Mouse (Mus musculus) left cerebral cortex, adult 2 months (tissue): ENCODE results near the gene Gm42688. TPM values are rescaled to one million over a fixed set of nuclear protein-coding genes. Genes with fewer than 3 reads are reported as not detected.
A peak's percentile ranks its signal among the peaks of the same experiment; 100 is the strongest.

Source experiments
- DNase-seq, 2 experiments: peaks; one replicate each; pipeline ENCODE4 v3.0.0; 2021 to 2022; ENCODE audit warnings: low spot score in 2 of 2, mixed read lengths in 1 of 2; ENCODE audit errors: extremely low spot score in 1 of 2
- H3K27ac ChIP-seq: fragments of 200-600 bp; 2 replicates; pipeline ENCODE4 v1.8.1; 2022
- H3K4me3 ChIP-seq: fragments of 200-600 bp; 2 replicates; pipeline ENCODE4 v1.8.1; 2022
- CTCF ChIP-seq: fragments of 200-600 bp; IDR thresholded peaks from 2 replicates; pipeline ENCODE4 v1.8.1; 2022; ENCODE audit warnings: antibody characterized with exemption, mild to moderate bottlenecking, moderate library complexity
- intact Hi-C: fragments of 180-260 bp; cut with DNase I; formaldehyde crosslinking; loops from one replicate; pipeline ENCODE4 v1.15.1; 2025
- total RNA-seq, 2 experiments: library from RNA; stranded (reverse); gene quantifications; 2 replicates each; pipeline ENCODE4 v1.2.3; 2021

The Gm42688 gene
- total RNA-seq, 2 experiments from 2014 or later: 4.6 to 6.9 TPM

DNA sequence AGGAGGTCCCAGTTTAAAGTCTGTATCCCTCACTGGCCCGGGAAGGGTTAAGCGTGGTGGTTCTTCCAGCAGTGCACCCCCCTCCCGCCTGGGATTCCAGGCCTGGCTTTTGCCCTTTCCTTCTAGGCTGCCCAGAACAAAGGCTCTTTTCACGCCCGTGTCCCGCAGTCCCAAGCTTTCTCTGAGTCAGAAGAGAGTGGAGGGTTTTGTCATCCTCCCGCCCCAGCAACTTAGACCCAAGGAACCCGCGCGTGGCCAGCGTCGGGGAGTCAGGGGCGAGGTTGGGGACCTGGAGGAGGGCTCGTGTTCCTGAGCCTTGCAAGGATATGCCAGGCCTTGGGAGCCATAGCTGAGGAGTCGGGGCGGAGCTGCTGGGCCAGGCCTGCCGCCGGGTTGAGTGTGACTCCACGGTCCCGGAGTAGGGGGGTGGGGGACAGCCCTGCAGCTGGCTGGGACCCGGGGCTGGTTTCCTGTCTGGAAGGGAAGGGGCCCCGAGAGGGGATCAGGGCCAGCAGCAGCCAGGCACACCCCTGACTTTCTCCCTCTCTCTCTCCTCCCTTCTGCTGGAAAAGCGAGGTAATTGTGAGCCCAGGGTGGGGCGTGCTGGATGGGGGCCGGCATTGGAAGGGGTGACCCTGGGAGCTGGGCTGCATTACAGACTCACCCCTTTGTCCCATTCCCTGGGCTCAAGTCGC is 35.6 kb downstream of the Gm42688 start:
- no peak for TF ChIP-seq CTCF
- peak overlapping the region; percentile 45 for H3K4me3 ChIP-seq
- DNase-seq: peak in 1 of 2 experiments; percentile 18
- peak overlapping the region; percentile 89 for H3K27ac ChIP-seq
- intact Hi-C loops: no loop called here

DNA sequence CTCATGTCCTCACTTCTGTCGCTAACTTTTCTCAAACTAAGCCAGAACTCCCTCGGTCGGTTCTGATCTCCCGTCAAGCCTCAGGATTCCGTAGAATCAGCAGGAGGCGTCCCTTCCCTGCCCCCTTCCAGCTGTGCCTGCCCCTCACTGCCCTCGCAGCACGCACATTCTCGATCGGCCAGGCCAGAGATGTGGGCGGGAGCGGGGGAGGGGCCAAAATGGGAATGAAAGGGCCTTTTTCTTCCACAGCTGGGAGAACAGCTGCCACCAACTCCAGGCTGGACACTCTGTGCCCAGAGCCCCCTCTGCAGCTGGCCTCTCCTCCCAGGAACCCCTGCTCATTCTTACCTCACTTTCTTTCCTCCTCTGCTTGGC is 36.1 kb downstream of the Gm42688 start:
- TF ChIP-seq CTCF: no peak
- intact Hi-C loops: no loop called here
- peak overlapping the region; percentile 45 for H3K4me3 ChIP-seq
- DNase-seq: peak; percentile 44 to 70
- peak overlapping the region; percentile 89 for H3K27ac ChIP-seq

DNA sequence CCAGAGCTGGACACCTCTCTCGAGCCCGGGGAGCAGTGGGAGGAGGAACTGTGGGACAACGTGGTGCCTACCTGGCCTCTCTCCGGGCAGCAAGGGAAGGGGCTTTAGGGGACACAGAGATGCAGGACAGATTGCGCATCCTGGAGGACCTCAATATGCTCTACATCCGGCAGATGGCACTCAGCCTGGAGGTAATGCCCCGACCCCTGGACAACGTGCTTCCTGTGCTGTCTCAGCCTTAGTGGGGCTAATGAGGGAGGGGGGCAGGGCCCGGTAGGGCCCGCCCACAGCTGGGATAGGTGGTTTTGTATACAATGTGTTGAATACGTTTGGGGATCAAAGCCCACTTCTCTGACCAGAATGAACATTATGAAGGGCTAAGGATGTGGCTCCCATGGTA is 36.6 kb downstream of the Gm42688 start:
- TF ChIP-seq CTCF: no peak
- peak in 1 of 2 experiments; percentile 10 for DNase-seq
- Histone ChIP-seq H3K27ac (peak overlapping the region; percentile 75), H3K4me3 (peak overlapping the region; percentile 45)
- intact Hi-C loops: no loop called here

DNA sequence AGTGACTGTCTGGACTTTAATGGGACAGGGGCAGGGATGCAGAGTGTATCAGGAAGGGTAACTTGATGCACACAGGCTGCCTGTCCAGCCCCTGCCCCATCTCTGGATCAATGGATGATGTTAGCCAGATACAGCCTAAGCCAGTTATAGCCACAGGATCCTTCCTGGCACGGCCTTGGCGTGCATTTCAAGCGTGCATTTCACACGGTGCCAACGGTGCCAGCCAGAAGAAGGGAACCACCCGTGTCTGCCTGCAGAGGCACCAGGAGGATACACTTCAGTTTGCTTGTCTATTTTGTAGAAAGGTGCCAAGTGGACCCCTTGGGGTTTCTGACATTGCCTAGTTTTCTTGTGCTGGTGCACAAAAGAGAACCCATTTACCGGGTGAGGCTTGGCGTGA is 38.6 kb downstream of the Gm42688 start:
- no peak for TF ChIP-seq CTCF
- DNase-seq: no peak
- intact Hi-C loops: no loop called here
- Histone ChIP-seq H3K27ac (no peak overlapping the region), H3K4me3 (no peak overlapping the region)

DNA sequence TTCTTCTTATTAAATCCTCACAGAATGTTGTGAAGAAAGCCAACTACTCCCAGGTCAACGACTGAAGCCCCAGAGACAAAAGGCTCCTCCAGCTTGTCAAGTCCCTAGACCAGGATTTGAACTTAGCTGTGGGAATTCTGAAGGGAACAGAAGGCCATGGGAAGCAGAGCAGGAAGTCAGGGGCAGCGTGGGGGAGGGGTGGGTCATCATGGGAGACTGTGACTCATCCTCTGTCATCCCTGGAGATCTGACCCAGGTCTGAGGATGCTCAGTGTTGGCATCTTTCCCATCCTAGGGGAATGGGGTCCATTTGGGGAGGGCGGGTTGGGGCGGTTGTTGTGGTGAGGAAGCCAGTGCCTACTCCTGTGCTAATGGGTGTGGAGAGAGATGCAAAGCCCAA is 40.2 kb downstream of the Gm42688 start:
- Histone ChIP-seq H3K27ac (peak overlapping the region; percentile 86), H3K4me3 (peak overlapping the region; percentile 58)
- DNase-seq: peak in 1 of 2 experiments; percentile 10
- TF ChIP-seq CTCF: no peak
- intact Hi-C loops: loop anchor here (2.0 kb wide), 2 partner anchors 17 to 33 kb away; partner anchors contain the start of genes Ino80b and Mrpl53

DNA sequence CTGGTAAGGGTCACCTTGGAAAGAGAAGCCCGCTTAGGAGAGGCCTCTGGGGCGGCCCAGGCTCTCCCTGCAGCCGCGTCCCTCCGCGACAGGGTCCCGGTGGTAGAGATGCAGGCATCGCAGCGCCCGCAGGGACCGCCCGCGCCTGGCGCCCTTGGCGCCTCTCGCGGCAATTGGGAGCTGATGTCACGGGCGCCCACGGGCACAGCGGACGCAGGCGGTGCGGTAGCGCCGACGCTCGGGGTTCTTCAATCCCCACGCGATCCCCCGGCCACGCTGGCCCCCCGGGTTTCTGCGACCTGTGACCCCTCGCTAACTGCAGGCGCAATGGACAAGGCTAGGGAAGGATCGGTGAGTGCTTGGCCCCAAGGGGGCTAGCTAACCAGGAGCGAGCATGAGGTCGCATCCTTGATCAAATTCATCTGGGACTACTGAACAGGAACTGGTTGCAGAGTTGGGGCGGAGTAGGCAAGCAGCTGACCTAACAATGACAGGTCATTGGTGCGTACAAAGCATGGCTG is 40.9 kb downstream of the Gm42688 start:
- DNase-seq: peak; percentile 69 to 77
- peak overlapping the region; percentile 86 for H3K27ac ChIP-seq
- TF ChIP-seq CTCF: no peak; the same call in 1 of the 2 replicates
- H3K4me3 ChIP-seq: peak overlapping the region; percentile 58
- intact Hi-C loops: loop anchor here (2.0 kb wide), 2 partner anchors 17 to 33 kb away; partner anchors contain the start of genes Ino80b and Mrpl53

DNA sequence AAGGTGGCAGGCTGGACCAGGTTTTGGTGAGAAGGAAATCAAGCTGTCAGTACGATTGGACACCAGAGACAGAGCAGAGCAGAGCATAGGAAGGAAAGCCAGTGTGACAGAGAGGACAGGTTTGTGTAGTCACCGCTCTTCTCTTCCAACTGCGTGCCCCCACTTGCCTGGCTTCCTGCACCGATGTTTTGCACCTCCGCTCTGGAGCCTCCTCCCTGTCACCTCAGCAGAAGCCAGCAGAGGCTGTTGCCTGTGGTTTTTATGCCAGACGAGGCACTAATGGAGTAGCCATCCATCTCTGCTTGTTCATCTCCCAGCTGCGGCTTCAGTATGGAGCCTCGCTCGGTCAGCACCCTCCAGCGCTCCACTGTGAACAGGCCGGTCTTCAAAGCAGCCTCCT is 41.5 kb downstream of the Gm42688 start:
- no peak for TF ChIP-seq CTCF
- peak overlapping the region; percentile 86 for H3K27ac ChIP-seq
- DNase-seq: peak in 1 of 2 experiments; percentile 41
- peak overlapping the region; percentile 58 for H3K4me3 ChIP-seq
- intact Hi-C loops: loop anchor here (2.0 kb wide), 2 partner anchors 18 to 34 kb away; partner anchors contain the start of genes Ino80b and Mrpl53

DNA sequence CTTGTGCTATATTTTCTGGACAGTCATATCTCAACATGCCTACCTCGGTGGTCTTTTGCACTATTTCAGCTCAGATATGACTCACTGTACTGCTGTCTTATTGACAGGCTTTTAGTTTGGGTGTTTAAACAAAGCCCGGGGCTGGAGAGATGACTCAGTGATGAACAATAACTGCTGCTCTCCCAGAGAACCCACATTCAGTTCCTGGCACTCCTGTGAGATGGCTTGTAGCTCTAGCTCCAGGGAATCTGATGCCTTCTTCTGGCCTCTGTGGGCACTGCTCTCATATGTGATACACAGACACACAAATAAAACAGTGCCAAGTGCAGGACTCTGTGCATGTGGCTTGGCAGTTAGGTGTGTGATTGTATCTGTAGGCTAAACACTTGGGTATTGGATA is 43.8 kb downstream of the Gm42688 start:
- no peak for DNase-seq
- TF ChIP-seq CTCF: no peak; the same call in 1 of the 2 replicates

DNA sequence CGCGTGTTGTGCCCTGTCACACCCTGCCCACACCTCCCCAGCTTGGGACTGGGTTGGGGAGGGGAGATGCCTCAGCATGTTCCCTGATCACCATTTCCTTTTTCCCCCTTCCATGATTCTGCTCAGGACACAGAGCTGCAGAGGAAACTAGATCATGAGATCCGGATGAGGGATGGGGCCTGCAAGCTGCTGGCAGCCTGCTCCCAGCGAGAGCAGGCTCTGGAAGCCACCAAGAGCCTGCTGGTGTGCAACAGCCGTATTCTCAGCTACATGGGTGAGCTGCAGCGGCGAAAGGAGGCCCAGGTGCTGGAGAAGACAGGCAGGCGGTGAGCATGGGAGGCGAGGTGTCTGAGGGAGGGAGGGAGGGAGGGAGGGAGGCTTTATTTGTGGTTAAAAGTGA is 44.4 kb downstream of the Gm42688 start:
- no peak for DNase-seq
- no peak for TF ChIP-seq CTCF
- intact Hi-C loops: loop anchor here (2.0 kb wide), 1 partner anchor 29 kb away; no protein-coding TSS in a partner anchor

More for the DNA sequence above, 43.8 kb downstream of the Gm42688 start:
- no peak overlapping the region for H3K4me3 ChIP-seq
- H3K27ac ChIP-seq: peak overlapping the region; percentile 70
- intact Hi-C loops: loop anchor here (2.0 kb wide), 1 partner anchor 28 kb away; no protein-coding TSS in a partner anchor

DNA sequence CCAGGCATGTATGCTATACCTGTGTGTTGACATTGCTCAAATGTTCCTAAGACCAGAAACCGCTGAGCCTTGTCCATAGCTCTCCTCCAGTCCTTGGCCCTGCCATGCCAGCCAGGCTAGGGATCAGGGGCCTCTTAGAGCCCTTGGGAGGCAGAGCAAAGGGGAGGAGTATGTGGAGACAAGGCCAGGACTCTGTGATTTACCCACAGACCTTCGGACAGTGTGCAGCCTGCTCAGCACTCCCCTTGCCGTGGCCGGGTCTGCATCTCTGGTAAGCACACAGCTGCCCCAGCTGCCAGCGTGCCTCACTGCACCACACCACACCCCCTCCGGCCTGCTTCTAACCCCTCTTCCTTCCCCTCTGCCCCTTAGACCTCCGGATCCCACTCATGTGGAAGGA is 45.9 kb downstream of the Gm42688 start:
- Histone ChIP-seq H3K27ac (no peak overlapping the region), H3K4me3 (no peak overlapping the region)
- DNase-seq: no peak
- intact Hi-C loops: no loop called here
- no peak for TF ChIP-seq CTCF

More for the DNA sequence above, 44.4 kb downstream of the Gm42688 start:
- H3K27ac ChIP-seq: peak overlapping the region; percentile 70
- no peak overlapping the region for H3K4me3 ChIP-seq

DNA sequence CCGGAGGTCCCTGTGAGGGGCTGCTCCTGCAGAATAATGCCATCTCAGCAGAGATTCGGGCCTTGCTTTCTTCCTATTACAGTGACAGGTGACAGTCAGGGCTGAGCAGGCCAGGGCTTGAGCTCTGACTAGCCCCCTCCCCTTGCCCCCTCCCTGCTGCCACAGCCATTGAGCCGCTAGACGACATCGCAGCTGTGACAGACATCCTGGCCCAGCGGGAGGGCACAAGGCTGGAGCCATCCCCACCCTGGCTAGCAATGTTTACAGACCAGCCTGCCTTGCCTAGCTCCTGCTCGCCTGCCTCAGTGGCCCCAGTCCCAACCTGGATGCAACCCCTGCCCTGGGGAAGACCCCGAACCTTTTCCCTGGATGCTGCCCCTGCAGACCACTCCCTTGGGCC is 50.3 kb downstream of the Gm42688 start:
- no peak for DNase-seq
- intact Hi-C loops: no loop called here

DNA sequence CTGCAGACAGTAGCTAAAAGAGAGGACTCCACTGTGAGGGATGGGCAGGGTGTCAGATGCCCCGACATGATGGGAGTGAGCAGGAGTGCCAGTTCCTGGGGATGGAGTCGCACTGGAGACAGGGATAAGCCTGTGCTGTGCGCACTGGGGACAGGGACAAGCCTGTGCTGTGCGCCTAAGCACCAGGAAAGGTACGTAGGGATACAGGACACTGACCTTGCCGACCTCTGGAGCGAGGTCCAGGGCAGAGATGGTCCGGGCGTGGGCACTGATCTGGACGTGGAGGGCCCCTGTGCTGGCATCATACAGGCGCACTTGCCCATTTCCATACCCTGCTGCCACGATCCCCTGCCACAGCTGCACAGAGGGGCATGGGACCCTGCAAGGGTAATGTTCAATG is 51.6 kb downstream of the Gm42688 start:
- no peak overlapping the region for H3K27ac ChIP-seq
- H3K4me3 ChIP-seq: no peak overlapping the region
- intact Hi-C loops: no loop called here
- no peak for TF ChIP-seq CTCF
- DNase-seq: no peak

More for the DNA sequence above, 50.3 kb downstream of the Gm42688 start:
- H3K4me3 ChIP-seq: no peak overlapping the region
- TF ChIP-seq CTCF: no peak
- no peak overlapping the region for H3K27ac ChIP-seq
